Mouse (Mus musculus): ENCODE data around the gene Pabpc1l. TPM values are rescaled to one million over a fixed set of nuclear protein-coding genes. Genes with fewer than 3 reads are reported as not detected.

The Pabpc1l gene
- total and polyA plus RNA-seq, 2 experiments = under 0.01 TPM; not detected in 1

GRCm38 (mm10) chr2:164018910-164019309 lies 6.3 kb upstream of the Pabpc1l start:
- H3K4me3 ChIP-seq (ENCODE audit: insufficient read depth, low read depth, low read length) = no peak overlapping the region
- H3K27ac ChIP-seq (replicated peaks; ENCODE audit: insufficient read depth, low read depth, low read length) = no peak overlapping the region
- DNase-seq (ENCODE audit: extremely low read depth, low read depth, low spot score) = no peak
- no peaks in the 10 kb centered on the region for H3K4me1 ChIP-seq (ENCODE audit: control insufficient read depth, insufficient read depth, low read length)
- TF ChIP-seq POLR2A (IDR thresholded peaks at IDR 0.05; ENCODE audit: extremely low read depth, insufficient read depth, low read length) (no peak), CTCF (IDR thresholded peaks at IDR 0.05; ENCODE audit: low read depth, low read length) (no peak)
- no peak overlapping the region for H3K9ac ChIP-seq (ENCODE audit: low read depth, low read length)
- no peaks in the 10 kb centered on the region for H3K27me3 ChIP-seq (ENCODE audit: control insufficient read depth, insufficient read depth, low read length)
- no peaks in the 10 kb centered on the region for H3K79me2 ChIP-seq (ENCODE audit: control insufficient read depth, insufficient read depth, low read length)
- H3K36me3 ChIP-seq (ENCODE audit: control insufficient read depth, insufficient read depth, low read length) = peaks cover 35% of the 10 kb centered on the region
- WGBS = 93% methylated on average over 3 of the region's 3 CpGs

DNA sequence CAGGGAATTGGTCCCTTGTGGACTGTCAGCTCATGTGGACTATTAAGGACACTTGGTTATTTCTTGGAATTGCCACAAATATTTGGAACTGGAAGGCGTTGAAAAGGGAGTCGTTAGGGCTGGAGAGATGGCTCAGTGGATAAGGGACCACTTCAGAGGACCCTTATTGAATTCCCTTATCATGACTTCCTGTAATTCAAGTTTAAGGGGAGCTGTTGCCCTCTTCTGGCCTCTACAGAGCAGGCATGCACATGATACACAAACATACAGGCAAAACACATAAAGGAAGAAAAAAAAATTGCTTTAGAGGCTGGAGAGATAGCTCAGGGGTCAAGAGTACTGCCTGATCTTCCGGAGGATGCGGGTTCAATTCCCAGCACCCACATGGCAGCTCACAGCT lies 5.3 kb upstream of the Pabpc1l start:
- 71% methylated on average over 4 of the region's 4 CpGs for WGBS
- H3K36me3 ChIP-seq (ENCODE audit: control insufficient read depth, insufficient read depth, low read length) = peaks cover 25% of the 10 kb centered on the region
- no peaks in the 10 kb centered on the region for H3K27me3 ChIP-seq (ENCODE audit: control insufficient read depth, insufficient read depth, low read length)
- no peaks in the 10 kb centered on the region for H3K4me1 ChIP-seq (ENCODE audit: control insufficient read depth, insufficient read depth, low read length)
- no peak overlapping the region for H3K9ac ChIP-seq (ENCODE audit: low read depth, low read length)
- no peak overlapping the region for H3K4me3 ChIP-seq (ENCODE audit: insufficient read depth, low read depth, low read length)
- no peak for DNase-seq (ENCODE audit: extremely low read depth, low read depth, low spot score)
- no peak overlapping the region for H3K27ac ChIP-seq (replicated peaks; ENCODE audit: insufficient read depth, low read depth, low read length)
- no peaks in the 10 kb centered on the region for H3K79me2 ChIP-seq (ENCODE audit: control insufficient read depth, insufficient read depth, low read length)
- TF ChIP-seq CTCF (IDR thresholded peaks at IDR 0.05; ENCODE audit: low read depth, low read length) (no peak), POLR2A (IDR thresholded peaks at IDR 0.05; ENCODE audit: extremely low read depth, insufficient read depth, low read length) (no peak)

DNA sequence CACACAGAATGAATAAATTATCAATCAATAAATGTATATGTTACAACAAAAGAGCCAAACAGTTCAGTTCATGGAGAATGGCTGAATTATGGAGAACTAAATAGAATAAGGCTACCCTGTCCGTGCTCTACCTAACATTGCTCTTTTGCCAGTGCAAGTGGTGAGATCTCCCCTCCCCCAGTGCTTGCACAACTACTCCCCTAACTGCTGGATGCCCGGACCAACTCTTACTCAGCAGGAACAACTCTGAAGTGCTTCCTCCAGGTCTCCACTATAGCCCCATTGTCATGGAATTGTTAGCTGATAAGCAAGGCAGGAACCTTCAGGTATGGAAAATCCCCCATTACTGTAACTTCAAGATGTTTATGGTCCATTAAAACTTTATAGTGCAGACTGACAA lies 3.1 kb upstream of the Pabpc1l start:
- Histone ChIP-seq H3K9ac (ENCODE audit: low read depth, low read length) (no peak overlapping the region), H3K36me3 (ENCODE audit: control insufficient read depth, insufficient read depth, low read length) (peaks cover 5% of the 10 kb centered on the region; the same call in 1 of the 2 replicates), H3K79me2 (ENCODE audit: control insufficient read depth, insufficient read depth, low read length) (no peaks in the 10 kb centered on the region), H3K27ac (replicated peaks; ENCODE audit: insufficient read depth, low read depth, low read length) (no peak overlapping the region), H3K27me3 (ENCODE audit: control insufficient read depth, insufficient read depth, low read length) (no peaks in the 10 kb centered on the region), H3K4me1 (ENCODE audit: control insufficient read depth, insufficient read depth, low read length) (no peaks in the 10 kb centered on the region), H3K4me3 (ENCODE audit: insufficient read depth, low read depth, low read length) (no peak overlapping the region)
- WGBS = 24% methylated on average over 2 of the region's 2 CpGs
- TF ChIP-seq CTCF (IDR thresholded peaks at IDR 0.05; ENCODE audit: low read depth, low read length) = no peak
- no peak for TF ChIP-seq POLR2A (IDR thresholded peaks at IDR 0.05; ENCODE audit: extremely low read depth, insufficient read depth, low read length)
- DNase-seq (ENCODE audit: extremely low read depth, low read depth, low spot score) = no peak

DNA sequence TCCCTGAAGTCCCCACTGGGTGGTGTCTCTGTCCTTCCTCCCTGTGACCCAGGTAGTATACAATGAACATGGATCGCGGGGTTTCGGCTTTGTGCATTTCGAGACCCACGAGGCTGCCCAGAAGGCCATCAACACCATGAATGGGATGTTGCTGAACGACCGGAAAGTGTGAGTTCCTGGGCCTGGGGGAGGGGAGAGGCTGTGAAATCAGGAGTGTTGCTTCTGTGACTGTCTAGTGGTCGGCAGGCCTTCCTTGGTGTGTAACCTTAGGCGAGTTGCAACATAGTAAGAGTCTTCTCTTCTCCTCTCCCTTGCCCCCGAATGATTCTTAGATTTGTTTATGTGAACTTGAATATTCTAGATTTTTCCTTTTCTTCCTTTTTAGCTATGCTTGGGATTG lies 5.9 kb downstream of the Pabpc1l start:
- H3K36me3 ChIP-seq (ENCODE audit: control insufficient read depth, insufficient read depth, low read length) = no peaks in the 10 kb centered on the region
- H3K4me3 ChIP-seq (ENCODE audit: insufficient read depth, low read depth, low read length) = no peak overlapping the region
- TF ChIP-seq CTCF (IDR thresholded peaks at IDR 0.05; ENCODE audit: low read depth, low read length) = no peak
- TF ChIP-seq POLR2A (IDR thresholded peaks at IDR 0.05; ENCODE audit: extremely low read depth, insufficient read depth, low read length) = no peak
- no peaks in the 10 kb centered on the region for H3K27me3 ChIP-seq (ENCODE audit: control insufficient read depth, insufficient read depth, low read length)
- no peak for DNase-seq (ENCODE audit: extremely low read depth, low read depth, low spot score)
- no peaks in the 10 kb centered on the region for H3K4me1 ChIP-seq (ENCODE audit: control insufficient read depth, insufficient read depth, low read length)
- 78% methylated on average over 10 of the region's 10 CpGs for WGBS
- no peak overlapping the region for H3K27ac ChIP-seq (replicated peaks; ENCODE audit: insufficient read depth, low read depth, low read length)
- H3K9ac ChIP-seq (ENCODE audit: low read depth, low read length) = no peak overlapping the region
- no peaks in the 10 kb centered on the region for H3K79me2 ChIP-seq (ENCODE audit: control insufficient read depth, insufficient read depth, low read length)

DNA sequence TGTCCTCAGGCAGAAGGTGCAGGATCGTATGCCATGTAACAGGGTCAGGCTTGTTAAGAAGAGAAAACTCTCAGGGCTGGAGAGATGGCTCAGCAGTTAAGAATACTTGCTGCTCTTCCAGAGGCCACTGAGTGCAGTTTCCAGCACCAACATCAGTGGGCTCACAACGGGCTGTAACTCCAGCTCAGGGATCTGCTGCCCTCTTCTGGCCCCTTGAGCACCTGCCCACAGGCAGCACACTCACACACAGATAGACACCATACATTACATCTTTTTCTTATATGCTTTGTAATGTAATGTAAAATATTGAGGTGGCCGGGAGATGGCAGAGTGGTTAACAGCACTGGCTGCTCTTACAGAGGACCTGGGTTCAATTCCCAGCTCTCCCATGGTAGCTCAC lies 7.7 kb downstream of the Pabpc1l start:
- Histone ChIP-seq H3K79me2 (ENCODE audit: control insufficient read depth, insufficient read depth, low read length) (no peaks in the 10 kb centered on the region), H3K4me3 (ENCODE audit: insufficient read depth, low read depth, low read length) (no peak overlapping the region), H3K27ac (replicated peaks; ENCODE audit: insufficient read depth, low read depth, low read length) (no peak overlapping the region), H3K9ac (ENCODE audit: low read depth, low read length) (no peak overlapping the region), H3K27me3 (ENCODE audit: control insufficient read depth, insufficient read depth, low read length) (no peaks in the 10 kb centered on the region), H3K36me3 (ENCODE audit: control insufficient read depth, insufficient read depth, low read length) (no peaks in the 10 kb centered on the region), H3K4me1 (ENCODE audit: control insufficient read depth, insufficient read depth, low read length) (no peaks in the 10 kb centered on the region)
- TF ChIP-seq CTCF (IDR thresholded peaks at IDR 0.05; ENCODE audit: low read depth, low read length) (no peak), POLR2A (IDR thresholded peaks at IDR 0.05; ENCODE audit: extremely low read depth, insufficient read depth, low read length) (no peak)
- 90% methylated on average over 3 of the region's 3 CpGs for WGBS
- no peak for DNase-seq (ENCODE audit: extremely low read depth, low read depth, low spot score)

GRCm38 (mm10) chr2:164036520-164037019 lies 11.3 kb downstream of the Pabpc1l start:
- Histone ChIP-seq H3K27ac (replicated peaks; ENCODE audit: insufficient read depth, low read depth, low read length) (no peak overlapping the region), H3K4me1 (ENCODE audit: control insufficient read depth, insufficient read depth, low read length) (no peaks in the 10 kb centered on the region), H3K27me3 (ENCODE audit: control insufficient read depth, insufficient read depth, low read length) (no peaks in the 10 kb centered on the region), H3K4me3 (ENCODE audit: insufficient read depth, low read depth, low read length) (no peak overlapping the region), H3K36me3 (ENCODE audit: control insufficient read depth, insufficient read depth, low read length) (no peaks in the 10 kb centered on the region), H3K9ac (ENCODE audit: low read depth, low read length) (no peak overlapping the region), H3K79me2 (ENCODE audit: control insufficient read depth, insufficient read depth, low read length) (no peaks in the 10 kb centered on the region)
- 74% methylated on average over 10 of the region's 10 CpGs for WGBS
- no peak for DNase-seq (ENCODE audit: extremely low read depth, low read depth, low spot score)
- no peak for TF ChIP-seq POLR2A (IDR thresholded peaks at IDR 0.05; ENCODE audit: extremely low read depth, insufficient read depth, low read length)
- no peak for TF ChIP-seq CTCF (IDR thresholded peaks at IDR 0.05; ENCODE audit: low read depth, low read length)
